Mouse (Mus musculus): Measurements from ENCODE around the gene Serpinb3d.

DNA sequence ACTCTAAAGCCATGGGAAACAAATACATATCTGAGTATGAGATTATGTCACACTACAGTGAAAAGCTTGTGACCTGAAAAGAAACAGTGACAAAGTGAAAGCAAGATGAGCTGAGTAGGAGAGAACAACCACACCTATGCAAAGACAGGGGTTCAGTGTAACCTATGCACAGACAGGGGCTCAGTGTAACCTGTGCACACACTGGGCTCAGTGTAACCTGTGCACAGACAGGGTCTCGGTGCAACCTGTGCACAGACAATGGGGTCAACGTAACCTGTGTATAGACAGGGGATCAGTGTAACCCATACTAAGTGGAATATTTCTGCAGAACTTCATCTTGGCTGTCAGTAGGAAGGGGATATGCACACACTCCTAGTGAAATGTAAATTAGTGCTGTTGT is 15.1 kb upstream of the Serpinb3d start:
- TF ChIP-seq ZC3H11A (IDR thresholded peaks at IDR 0.05; ENCODE audit: borderline replicate concordance, low read depth, low read length) (no peak), ZNF384 (IDR thresholded peaks at IDR 0.05; ENCODE audit: low read depth, low read length) (no peak), HCFC1 (IDR thresholded peaks at IDR 0.05; ENCODE audit: borderline replicate concordance, insufficient read depth, low read length) (no peak), MAFK (IDR thresholded peaks at IDR 0.05; ENCODE audit: insufficient read depth, low read depth, low read length) (no peak)

All from ES-E14 (cell line).